Mouse (Mus musculus) embryonic facial prominence, embryonic 12.5 days (tissue): ENCODE results near the gene Chsy1. TPM values are rescaled to one million over a fixed set of nuclear protein-coding genes. Genes with fewer than 3 reads are reported as not detected.

Source experiments
- ATAC-seq: fragments of 200-750 bp; cut with Nextera tagmentation; 2 replicates; pipeline ENCODE4 v1.8.0; 2017; ENCODE audit not compliant: insufficient number of reproducible peaks, insufficient read depth, low FRiP score, low TSS enrichment
- H3K27ac ChIP-seq: fragments of 300-500 bp; sonication (generic); 2 replicates; pipeline ENCODE4 v1.5.1; 2016; ENCODE audit warnings: mild to moderate bottlenecking
- H3K27me3 ChIP-seq: fragments of 300-500 bp; sonication (generic); 2 replicates; pipeline ENCODE4 v1.6.1; 2016; ENCODE audit warnings: mild to moderate bottlenecking, moderate library complexity
- H3K36me3 ChIP-seq: fragments of 300-500 bp; sonication (generic); 2 replicates; pipeline ENCODE4 v1.6.1; 2016; ENCODE audit warnings: mild to moderate bottlenecking
- H3K4me1 ChIP-seq: fragments of 300-500 bp; sonication (generic); 2 replicates; pipeline ENCODE4 v1.6.1; 2016
- H3K4me2 ChIP-seq: fragments of 300-500 bp; sonication (generic); replicated peaks from 2 replicates; pipeline ENCODE4 v1.6.1; 2016; ENCODE audit warnings: mild to moderate bottlenecking, moderate library complexity
- H3K4me3 ChIP-seq: fragments of 300-500 bp; sonication (generic); 2 replicates; pipeline ENCODE4 v1.5.1; 2016; ENCODE audit warnings: mild to moderate bottlenecking
- H3K9ac ChIP-seq: fragments of 300-500 bp; sonication (generic); 2 replicates; pipeline ENCODE4 v1.6.1; 2016; ENCODE audit warnings: mild to moderate bottlenecking, moderate library complexity
- H3K9me3 ChIP-seq: fragments of 300-500 bp; sonication (generic); 2 replicates; pipeline ENCODE4 v1.6.1; 2016; ENCODE audit warnings: mild to moderate bottlenecking, moderate library complexity
- WGBS: fragments of 180-500 bp; shearing (Covaris S2); methylation state at CpG from one replicate; pipeline ENCODE4 v1.1.7; 2016; 5-methylcytosine and 5-hydroxymethylcytosine counted together
- polyA plus RNA-seq: library from polyadenylated mRNA; unstranded; fragments of >200 nt; fragmentation: Nextera tagmentation; extraction: Ambion mirVana; gene quantifications from 2 replicates; pipeline ENCODE4 v1.2.1, GENCODE M21; 2016

Gene Chsy1
- polyA plus RNA-seq, 1 experiment from 2014 or later = 21.2 TPM

- 68% methylated on average over 4 of the region's 4 CpGs for WGBS
- 0 out of 2 replicates have a peak, but pooled peaks have one; percentile 41 for ATAC-seq
- Histone ChIP-seq H3K4me3 (no peak overlapping the region), H3K4me1 (peaks cover 9% of the 10 kb centered on the region), H3K9me3 (no peaks in the 10 kb centered on the region), H3K36me3 (peaks cover 39% of the 10 kb centered on the region), H3K9ac (no peak overlapping the region), H3K27me3 (no peaks in the 10 kb centered on the region), H3K27ac (no peak overlapping the region), H3K4me2 (no peak overlapping the region)
Observed at GRCm38 (mm10) chr7:66127951-66128645, 18.8 kb downstream of the Chsy1 start.

GRCm38 (mm10) chr7:66128857-66129256, 19.5 kb downstream of the Chsy1 start:
- Histone ChIP-seq H3K4me3 (no peak overlapping the region), H3K27me3 (no peaks in the 10 kb centered on the region), H3K9me3 (no peaks in the 10 kb centered on the region), H3K27ac (no peak overlapping the region), H3K4me1 (peaks cover 9% of the 10 kb centered on the region), H3K36me3 (peaks cover 39% of the 10 kb centered on the region), H3K9ac (no peak overlapping the region), H3K4me2 (no peak overlapping the region)
- WGBS = 47% methylated on average over 3 of the region's 3 CpGs
- ATAC-seq = no peak

- WGBS = 92% methylated on average over 2 of the region's 2 CpGs
- peaks cover 11% of the 10 kb centered on the region for H3K4me1 ChIP-seq
Observed at GRCm38 (mm10) chr7:66130296-66130695, 21.0 kb downstream of the Chsy1 start.

GRCm38 (mm10) chr7:66131776-66132421, 22.6 kb downstream of the Chsy1 start:
- Histone ChIP-seq H3K27me3 (no peaks in the 10 kb centered on the region), H3K27ac (no peak overlapping the region), H3K36me3 (peaks cover 20% of the 10 kb centered on the region), H3K4me2 (no peak overlapping the region), H3K9me3 (no peaks in the 10 kb centered on the region), H3K9ac (no peak overlapping the region), H3K4me1 (peaks cover 22% of the 10 kb centered on the region), H3K4me3 (no peak overlapping the region)
- ATAC-seq = no peak
- 84% methylated on average over 4 of the region's 4 CpGs for WGBS

More at GRCm38 (mm10) chr7:66130296-66130695, 21.0 kb downstream of the Chsy1 start:
- H3K27me3 ChIP-seq = no peaks in the 10 kb centered on the region
- peaks cover 35% of the 10 kb centered on the region for H3K36me3 ChIP-seq
- no peak overlapping the region for H3K4me2 ChIP-seq
- no peak overlapping the region for H3K9ac ChIP-seq
- H3K4me3 ChIP-seq = no peak overlapping the region
- no peak for ATAC-seq
- no peak overlapping the region for H3K27ac ChIP-seq
- H3K9me3 ChIP-seq = no peaks in the 10 kb centered on the region

- no peak overlapping the region for H3K27ac ChIP-seq
- H3K36me3 ChIP-seq = peaks cover 16% of the 10 kb centered on the region
- no peak overlapping the region for H3K4me2 ChIP-seq
- no peak overlapping the region for H3K4me3 ChIP-seq
- H3K9ac ChIP-seq = no peak overlapping the region
- ATAC-seq = no peak
- no peaks in the 10 kb centered on the region for H3K27me3 ChIP-seq
- peaks cover 17% of the 10 kb centered on the region for H3K4me1 ChIP-seq
- H3K9me3 ChIP-seq = no peaks in the 10 kb centered on the region
- WGBS = 91% methylated on average over 3 of the region's 3 CpGs
Observed at GRCm38 (mm10) chr7:66134154-66134553, 24.8 kb downstream of the Chsy1 start.

GRCm38 (mm10) chr7:66135644-66136043, 26.3 kb downstream of the Chsy1 start:
- H3K36me3 ChIP-seq = peaks cover 10% of the 10 kb centered on the region
- no peaks in the 10 kb centered on the region for H3K27me3 ChIP-seq
- no peak for ATAC-seq
- WGBS = 85% methylated on average over 3 of the region's 3 CpGs
- no peaks in the 10 kb centered on the region for H3K9me3 ChIP-seq
- H3K9ac ChIP-seq = no peak overlapping the region
- no peak overlapping the region for H3K4me3 ChIP-seq
- 0 out of 2 replicates have a peak overlapping the region, but pooled peaks have one; percentile 38 for H3K27ac ChIP-seq
- peaks cover 17% of the 10 kb centered on the region for H3K4me1 ChIP-seq
- H3K4me2 ChIP-seq = no peak overlapping the region

- Histone ChIP-seq H3K9ac (no peak overlapping the region), H3K27me3 (no peaks in the 10 kb centered on the region), H3K9me3 (no peaks in the 10 kb centered on the region), H3K36me3 (peaks cover 6% of the 10 kb centered on the region; the same call in 1 of the 2 replicates), H3K4me1 (peaks cover 17% of the 10 kb centered on the region), H3K4me3 (no peak overlapping the region), H3K4me2 (no peak overlapping the region), H3K27ac (0 out of 2 replicates have a peak overlapping the region, but pooled peaks have one; percentile 36)
- ATAC-seq = 0 out of 2 replicates have a peak, but pooled peaks have one; percentile 28
Observed at GRCm38 (mm10) chr7:66136187-66136586, 26.9 kb downstream of the Chsy1 start.

- H3K4me3 ChIP-seq = no peak overlapping the region
- no peaks in the 10 kb centered on the region for H3K9me3 ChIP-seq
- H3K36me3 ChIP-seq = peaks cover 3% of the 10 kb centered on the region; the same call in 1 of the 2 replicates
- H3K9ac ChIP-seq = no peak overlapping the region
- peaks cover 17% of the 10 kb centered on the region for H3K4me1 ChIP-seq
- no peak for ATAC-seq
- H3K27ac ChIP-seq = no peak overlapping the region
- H3K4me2 ChIP-seq = no peak overlapping the region
- H3K27me3 ChIP-seq = no peaks in the 10 kb centered on the region
- 86% methylated on average over 4 of the region's 4 CpGs for WGBS
Observed at GRCm38 (mm10) chr7:66137309-66137708, 28.0 kb downstream of the Chsy1 start.

GRCm38 (mm10) chr7:66138301-66138700, 29.0 kb downstream of the Chsy1 start:
- H3K36me3 ChIP-seq = peaks cover 3% of the 10 kb centered on the region; the same call in 1 of the 2 replicates
- no peak overlapping the region for H3K4me3 ChIP-seq
- no peaks in the 10 kb centered on the region for H3K27me3 ChIP-seq
- no peak overlapping the region for H3K4me2 ChIP-seq
- H3K4me1 ChIP-seq = peaks cover 17% of the 10 kb centered on the region
- no peak for ATAC-seq
- 70% methylated on average over 4 of the region's 4 CpGs for WGBS
- H3K27ac ChIP-seq = no peak overlapping the region
- H3K9me3 ChIP-seq = no peaks in the 10 kb centered on the region
- no peak overlapping the region for H3K9ac ChIP-seq

GRCm38 (mm10) chr7:66138878-66139277, 29.6 kb downstream of the Chsy1 start:
- no peak overlapping the region for H3K4me2 ChIP-seq
- no peak overlapping the region for H3K9ac ChIP-seq
- no peak for ATAC-seq
- H3K27me3 ChIP-seq = no peaks in the 10 kb centered on the region
- no peak overlapping the region for H3K27ac ChIP-seq
- 80% methylated on average over 5 of the region's 5 CpGs for WGBS
- H3K36me3 ChIP-seq = peaks cover 3% of the 10 kb centered on the region; the same call in 1 of the 2 replicates
- H3K4me3 ChIP-seq = no peak overlapping the region
- peaks cover 17% of the 10 kb centered on the region for H3K4me1 ChIP-seq
- no peaks in the 10 kb centered on the region for H3K9me3 ChIP-seq

- Histone ChIP-seq H3K27ac (no peak overlapping the region), H3K4me1 (peaks cover 13% of the 10 kb centered on the region)
Observed at GRCm38 (mm10) chr7:66140095-66140494, 30.8 kb downstream of the Chsy1 start.

More at GRCm38 (mm10) chr7:66140095-66140494, 30.8 kb downstream of the Chsy1 start:
- 73% methylated on average over 3 of the region's 3 CpGs for WGBS
- Histone ChIP-seq H3K9me3 (no peaks in the 10 kb centered on the region), H3K9ac (no peak overlapping the region), H3K36me3 (peaks cover 3% of the 10 kb centered on the region; the same call in 1 of the 2 replicates), H3K27me3 (no peaks in the 10 kb centered on the region), H3K4me3 (no peak overlapping the region), H3K4me2 (no peak overlapping the region)
- ATAC-seq = no peak
